Mouse (Mus musculus) MEL (cell line): ENCODE results near the gene Rpp30. TPM values are rescaled to one million over a fixed set of nuclear protein-coding genes. Genes with fewer than 3 reads are reported as not detected.

Source experiments
- DNase-seq: peaks from one replicate; pipeline ENCODE4 v3.0.0; 2011; ENCODE audit warnings: low read depth, low spot score
- H3K27ac ChIP-seq: 2 replicates; pipeline ENCODE4 v1.5.1; 2012; ENCODE audit warnings: low read depth, mild to moderate bottlenecking, control low read depth, low read length, moderate library complexity; ENCODE audit not compliant: control insufficient read depth
- H3K27me3 ChIP-seq, 2 experiments: fragments of 150-350 bp in 1 of 2; sonication (generic) in 1 of 2; 2 replicates each; pipeline ENCODE4 v1.6.1; 2012; ENCODE audit warnings: low read length in 2 of 2, mild to moderate bottlenecking in 2 of 2, improper control_type of control experiment in 1 of 2, moderate library complexity in 1 of 2; ENCODE audit not compliant: insufficient read depth in 2 of 2, control insufficient read depth in 1 of 2
- H3K36me3 ChIP-seq, 2 experiments: 2 replicates each; pipeline ENCODE4 v1.6.1; 2012 to 2014; ENCODE audit warnings: low read length in 2 of 2, improper control_type of control experiment in 1 of 2, inconsistent platforms in 1 of 2, mild to moderate bottlenecking in 1 of 2; ENCODE audit not compliant: insufficient read depth in 2 of 2, control insufficient read depth in 1 of 2
- H3K4me1 ChIP-seq, 2 experiments: fragments of 150-350 bp in 1 of 2; sonication (generic) in 1 of 2; 2 replicates each; pipeline ENCODE4 v1.6.1; 2012; ENCODE audit warnings: low read length in 2 of 2, improper control_type of control experiment in 1 of 2, mild to moderate bottlenecking in 1 of 2; ENCODE audit not compliant: insufficient read depth in 2 of 2, control insufficient read depth in 1 of 2
- H3K4me3 ChIP-seq, 2 experiments: fragments of 150-350 bp in 1 of 2; sonication (generic) in 1 of 2; 2 replicates each; pipeline ENCODE4 v1.5.1; 2012; ENCODE audit warnings: low read depth in 2 of 2, low read length in 2 of 2, mild to moderate bottlenecking in 2 of 2, moderate library complexity in 2 of 2, control low read depth in 1 of 2, improper control_type of control experiment in 1 of 2; ENCODE audit not compliant: control insufficient read depth in 1 of 2, insufficient read depth in 1 of 2
- H3K79me2 ChIP-seq: 2 replicates; pipeline ENCODE4 v1.6.1; 2012; ENCODE audit warnings: mild to moderate bottlenecking, low read length, moderate library complexity; ENCODE audit not compliant: control insufficient read depth, poor library complexity, insufficient read depth
- H3K9ac ChIP-seq: 2 replicates; pipeline ENCODE4 v1.6.1; 2012; ENCODE audit warnings: low read depth, mild to moderate bottlenecking, control low read depth, low read length, moderate library complexity; ENCODE audit not compliant: control insufficient read depth, poor library complexity, severe bottlenecking
- H3K9me3 ChIP-seq: fragments of 150-350 bp; sonication (generic); replicated peaks from 2 replicates; pipeline ENCODE4 v1.6.1; 2012; ENCODE audit warnings: mild to moderate bottlenecking, low read length, improper control_type of control experiment, moderate library complexity; ENCODE audit not compliant: insufficient read depth
- CHD2 ChIP-seq: IDR thresholded peaks from 2 replicates; pipeline ENCODE4 v1.6.1; 2011; ENCODE audit warnings: low read length, improper control_type of control experiment
- CTCF ChIP-seq, 3 experiments: IDR thresholded peaks in 2 of 3; conservative IDR thresholded peaks in 1 of 3; 2 replicates each; pipeline ENCODE4 v1.5.1; 2011 to 2012; ENCODE audit warnings: low read length in 3 of 3, low read depth in 2 of 3, mild to moderate bottlenecking in 2 of 3, improper control_type of control experiment in 1 of 3, inconsistent platforms in 1 of 3, mixed read lengths in 1 of 3, moderate library complexity in 1 of 3; ENCODE audit not compliant: control insufficient read depth in 1 of 3, insufficient read depth in 1 of 3, poor library complexity in 1 of 3, severe bottlenecking in 1 of 3
- E2F4 ChIP-seq: IDR thresholded peaks from 2 replicates; pipeline ENCODE4 v1.6.1; 2011; ENCODE audit warnings: low read depth, low read length, improper control_type of control experiment, borderline replicate concordance
- ELF1 ChIP-seq: IDR thresholded peaks from 2 replicates; pipeline ENCODE4 v1.6.1; 2014; ENCODE audit warnings: low read depth, mild to moderate bottlenecking, inconsistent platforms, low read length, improper control_type of control experiment, moderate library complexity
- EP300 ChIP-seq, 2 experiments: IDR thresholded peaks; 2 replicates each; pipeline ENCODE4 v1.6.1; 2011; ENCODE audit warnings: improper control_type of control experiment in 2 of 2, low read length in 2 of 2, low read depth in 1 of 2, mild to moderate bottlenecking in 1 of 2
- GABPA ChIP-seq: IDR thresholded peaks from 2 replicates; pipeline ENCODE4 v1.6.1; 2012; ENCODE audit warnings: low read depth, mild to moderate bottlenecking, inconsistent platforms, low read length, improper control_type of control experiment, moderate library complexity
- JUND ChIP-seq: IDR thresholded peaks from 2 replicates; pipeline ENCODE4 v1.6.1; 2011; ENCODE audit warnings: low read depth, mild to moderate bottlenecking, improper control_type of control experiment, low read length
- KAT2A ChIP-seq: conservative IDR thresholded peaks from 2 replicates; pipeline ENCODE4 v1.6.1; 2012; ENCODE audit warnings: low read depth, low read length, improper control_type of control experiment, inconsistent platforms
- MAZ ChIP-seq: IDR thresholded peaks from 2 replicates; pipeline ENCODE4 v1.6.1; 2012; ENCODE audit warnings: low read depth, mild to moderate bottlenecking, inconsistent platforms, low read length, improper control_type of control experiment
- MEF2A ChIP-seq: IDR thresholded peaks from 2 replicates; pipeline ENCODE4 v1.6.1; 2014; ENCODE audit warnings: low read depth, mild to moderate bottlenecking, inconsistent platforms, low read length, improper control_type of control experiment; ENCODE audit not compliant: poor library complexity, insufficient replicate concordance, severe bottlenecking; ENCODE audit errors: extremely low read depth
- MXI1 ChIP-seq: IDR thresholded peaks from 2 replicates; pipeline ENCODE4 v1.6.1; 2011; ENCODE audit warnings: mild to moderate bottlenecking, low read depth, low read length, improper control_type of control experiment
- MYB ChIP-seq: IDR thresholded peaks from 2 replicates; pipeline ENCODE4 v1.6.1; 2011; ENCODE audit warnings: mild to moderate bottlenecking, low read depth, low read length, improper control_type of control experiment
- NELFE ChIP-seq: IDR thresholded peaks from 2 replicates; pipeline ENCODE4 v1.6.1; 2011; ENCODE audit warnings: low read depth, low read length, improper control_type of control experiment
- RAD21 ChIP-seq: IDR thresholded peaks from 2 replicates; pipeline ENCODE4 v1.6.1; 2011; ENCODE audit warnings: mild to moderate bottlenecking, low read depth, low read length, improper control_type of control experiment
- SMC3 ChIP-seq: IDR thresholded peaks from 2 replicates; pipeline ENCODE4 v1.6.1; 2011; ENCODE audit warnings: low read depth, low read length, improper control_type of control experiment
- UBTF ChIP-seq: IDR thresholded peaks from 2 replicates; pipeline ENCODE4 v1.6.1; 2012; ENCODE audit warnings: low read depth, mild to moderate bottlenecking, inconsistent platforms, low read length, improper control_type of control experiment, moderate library complexity, borderline replicate concordance; ENCODE audit not compliant: insufficient read depth
- USF1 ChIP-seq: IDR thresholded peaks from 2 replicates; pipeline ENCODE4 v1.6.1; 2014; ENCODE audit warnings: low read depth, mild to moderate bottlenecking, inconsistent platforms, low read length, improper control_type of control experiment, moderate library complexity
- ZC3H11A ChIP-seq: IDR thresholded peaks from 2 replicates; pipeline ENCODE4 v1.6.1; 2012; ENCODE audit warnings: low read depth, mild to moderate bottlenecking, inconsistent platforms, low read length, improper control_type of control experiment
- polyA plus RNA-seq, 2 experiments: library from polyadenylated mRNA; stranded (reverse) in 1 of 2; unstranded in 1 of 2; fragments of >175 nt in 1 of 2; fragments of >200 nt in 1 of 2; gene quantifications; 2 replicates each; pipeline versions ENCODE4 v1.2.1 to v1.2.4; 2012; ENCODE audit warnings: low replicate concordance in 2 of 2, low read depth in 1 of 2; ENCODE audit not compliant: insufficient read length in 2 of 2, insufficient read depth in 1 of 2, missing spikeins in 1 of 2
- total RNA-seq: library from RNA; depleted of rRNA; stranded (reverse); fragments of 300-350 nt; gene quantifications from 2 replicates; pipeline ENCODE4 v1.2.3, GENCODE M21; 2012

Gene Rpp30
- total and polyA plus RNA-seq, 3 experiments: 55.4 to 81.3 TPM; not detected in 1

GRCm38 (mm10) chr19:36083262-36084225, at the start of gene Rpp30 (continued):
- no peak for TF ChIP-seq UBTF
- peak; percentile 77 for TF ChIP-seq MXI1
- TF ChIP-seq CTCF (IDR thresholded peaks at IDR 0.05 in 2 of 3, conservative IDR thresholded peaks at IDR 0.05 in 1 of 3; ENCODE audit: control insufficient read depth in 1 of 3, insufficient read depth in 1 of 3, low read depth in 2 of 3, low read length in 3 of 3, poor library complexity in 1 of 3, severe bottlenecking in 1 of 3): no peak
- TF ChIP-seq RAD21: no peak

- Histone ChIP-seq H3K79me2 (no peaks in the 10 kb centered on the region), H3K27ac (no peak overlapping the region), H3K9ac (no peak overlapping the region), H3K27me3 (no peaks in the 10 kb centered on the region), H3K4me1 (no peaks in the 10 kb centered on the region), H3K36me3 (no peaks in the 10 kb centered on the region), H3K9me3 (no peaks in the 10 kb centered on the region), H3K4me3 (no peak overlapping the region)
- no peak for TF ChIP-seq MYB
- TF ChIP-seq SMC3: no peak
- TF ChIP-seq USF1: no peak
- TF ChIP-seq UBTF: no peak
- TF ChIP-seq MAZ: no peak
- no peak for TF ChIP-seq EP300 (IDR thresholded peaks at IDR 0.05; ENCODE audit: low read depth in 1 of 2, low read length in 2 of 2)
- TF ChIP-seq CHD2: no peak
- no peak for TF ChIP-seq NELFE
- no peak for TF ChIP-seq CTCF (IDR thresholded peaks at IDR 0.05 in 2 of 3, conservative IDR thresholded peaks at IDR 0.05 in 1 of 3; ENCODE audit: control insufficient read depth in 1 of 3, insufficient read depth in 1 of 3, low read depth in 2 of 3, low read length in 3 of 3, poor library complexity in 1 of 3, severe bottlenecking in 1 of 3)
- TF ChIP-seq MEF2A: no peak
- no peak for TF ChIP-seq MXI1
- TF ChIP-seq ZC3H11A: no peak
- no peak for TF ChIP-seq E2F4
- no peak for TF ChIP-seq KAT2A
- TF ChIP-seq GABPA: no peak
- TF ChIP-seq ELF1: no peak
- TF ChIP-seq JUND: no peak
- DNase-seq: no peak
Measured at GRCm38 (mm10) chr19:36046046-36046445, 37.5 kb upstream of the Rpp30 start.
